Mouse (Mus musculus) CH12.LX (cell line): Measurements from ENCODE around the gene Creb3.

Experiments used
- BHLHE40 ChIP-seq: IDR thresholded peaks from 2 replicates; pipeline ENCODE4 v1.6.1; 2011; ENCODE audit warnings: mild to moderate bottlenecking, low read depth, low read length, improper control_type of control experiment
- CTCF ChIP-seq, 2 experiments: IDR thresholded peaks in 1 of 2; conservative IDR thresholded peaks in 1 of 2; 2 replicates each; pipeline ENCODE4 v1.5.1; 2011 to 2012; ENCODE audit warnings: low read depth in 2 of 2, low read length in 2 of 2, improper control_type of control experiment in 1 of 2, inconsistent platforms in 1 of 2, mild to moderate bottlenecking in 1 of 2, moderate library complexity in 1 of 2
- EP300 ChIP-seq: IDR thresholded peaks from 2 replicates; pipeline ENCODE4 v1.6.1; 2011; ENCODE audit warnings: low read length, improper control_type of control experiment
- GABPA ChIP-seq: IDR thresholded peaks from 2 replicates; pipeline ENCODE4 v1.6.1; 2012; ENCODE audit warnings: low read depth, low read length, improper control_type of control experiment, inconsistent platforms; ENCODE audit not compliant: insufficient replicate concordance
- RCOR1 ChIP-seq: conservative IDR thresholded peaks from 2 replicates; pipeline ENCODE4 v1.6.1; 2012; ENCODE audit warnings: low read depth, mild to moderate bottlenecking, inconsistent platforms, low read length, improper control_type of control experiment
- USF1 ChIP-seq: IDR thresholded peaks from 2 replicates; pipeline ENCODE4 v1.6.1; 2014; ENCODE audit warnings: low read depth, mild to moderate bottlenecking, inconsistent platforms, low read length, improper control_type of control experiment

DNA sequence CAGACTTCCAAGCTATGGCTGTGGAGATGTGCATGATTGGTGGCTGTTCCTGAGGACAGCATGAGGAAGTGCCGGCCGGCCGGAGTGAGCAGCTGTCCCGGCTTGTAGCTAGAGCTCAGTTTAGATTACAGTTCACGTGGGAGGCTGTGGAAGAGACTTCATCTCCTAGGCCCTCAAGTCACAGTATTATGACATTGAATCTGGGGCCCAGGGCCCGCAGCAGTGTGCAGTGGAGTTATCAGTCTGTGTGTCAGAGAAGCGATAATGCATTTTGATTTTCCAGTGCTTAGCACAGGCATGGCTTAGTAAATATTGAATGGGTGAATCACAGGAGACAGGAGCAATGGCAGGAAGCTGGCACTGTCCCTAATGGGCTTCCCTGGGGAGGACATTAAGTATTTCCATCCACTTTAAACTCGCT, 32.0 kb upstream of the Creb3 start:
- TF ChIP-seq EP300, result no peak
- no peak for TF ChIP-seq RCOR1
- no peak for TF ChIP-seq CTCF (conservative IDR thresholded peaks at IDR 0.05 in 1 of 2, IDR thresholded peaks at IDR 0.05 in 1 of 2; ENCODE audit: low read depth in 2 of 2, low read length in 2 of 2)
- no peak for TF ChIP-seq USF1
- TF ChIP-seq BHLHE40, result no peak
- no peak for TF ChIP-seq GABPA
